Comparison of ENCODE assay signal across 24 mouse cellular contexts in the genomic region with DNA sequence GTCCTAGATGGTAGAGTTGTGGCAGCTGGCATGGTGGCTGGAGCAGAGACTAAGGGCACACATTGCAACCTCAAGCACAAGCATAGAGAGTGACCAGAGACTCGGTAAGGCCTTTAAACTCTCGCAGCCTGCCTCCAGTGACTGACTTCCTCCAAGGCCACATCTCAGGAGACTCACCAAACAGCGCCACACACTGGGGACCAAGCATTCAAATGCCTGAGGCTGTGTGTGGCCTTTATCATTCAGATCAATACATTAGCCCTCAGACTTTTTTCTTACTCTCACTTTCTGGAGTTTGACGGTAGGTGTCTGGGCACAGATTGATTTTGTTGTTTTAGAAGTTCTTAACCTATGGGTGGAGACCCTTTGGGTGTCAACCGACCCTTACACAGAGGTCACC. TPM values are rescaled to one million over a fixed set of nuclear protein-coding genes. Genes with fewer than 3 reads are reported as not detected.
DNase-seq lines count a peak whose midpoint lies in the region; ATAC-seq and TF ChIP-seq lines count a peak whose summit lies in the region.
"Had no signal": no experiment of that assay in that cellular context is flagged by ENCODE, and none has a peak within 500 bp of the region (broad histone marks: within the 10 kb centered on the region; RNA-seq: fewer than 3 reads in every experiment).

No protein-coding gene starts in this region.

- no peak overlapping the region for H3K4me3 ChIP-seq in liver, postnatal 0 days (ENCODE audit: low read depth, low read length)
- H3K4me3 ChIP-seq in liver, embryonic 11.5 days (ENCODE audit: low read depth, low read length), result no peak overlapping the region
- H3K4me3 ChIP-seq in CH12.LX (replicated peaks in 1 of 3; ENCODE audit: low read depth in 2 of 3, low read length in 2 of 3, poor library complexity in 1 of 3), result no peak overlapping the region
- no peak overlapping the region for H3K4me3 ChIP-seq in ES-Bruce4 (ENCODE audit: low read depth, low read length)
- no peak overlapping the region for H3K4me3 ChIP-seq in hindbrain, embryonic 12.5 days
- H3K4me3 ChIP-seq: embryonic facial prominence, embryonic 10.5 days; forebrain, embryonic 13.5 days; heart, embryonic 12.5 days; hindbrain, embryonic 10.5 days; hindbrain, embryonic 15.5 days had no signal

- no peak overlapping the region for H3K4me2 ChIP-seq in liver, postnatal 0 days (ENCODE audit: low read depth, low read length)
- no peak overlapping the region for H3K4me2 ChIP-seq in liver, embryonic 11.5 days
- no peak overlapping the region for H3K4me2 ChIP-seq in CH12.LX (ENCODE audit: insufficient read depth, low read depth, poor library complexity, severe bottlenecking)
- no peak overlapping the region for H3K4me2 ChIP-seq in hindbrain, embryonic 12.5 days (replicated peaks)
- H3K4me2 ChIP-seq: forebrain, embryonic 13.5 days; heart, embryonic 12.5 days; hindbrain, embryonic 15.5 days had no signal

- dilution Hi-C loops in CH12.LX (cut with MboI; ENCODE audit: extremely low pct_ligation_motif_present, extremely low pct_unique_long_range_greater_than_20kb, low sequenced_read_pairs), result no loop called here

- no peaks in the 10 kb centered on the region for H3K27me3 ChIP-seq in liver, postnatal 0 days (ENCODE audit: insufficient read depth, low read length)
- no peaks in the 10 kb centered on the region for H3K27me3 ChIP-seq in liver, embryonic 11.5 days (replicated peaks; ENCODE audit: control insufficient read depth, insufficient read depth, low read length)
- H3K27me3 ChIP-seq in CH12.LX (replicated peaks) (no peaks in the 10 kb centered on the region), ES-Bruce4 (ENCODE audit: control insufficient read depth, insufficient read depth, low read length, poor library complexity, severe bottlenecking) (no peaks in the 10 kb centered on the region; the same call in 1 of the 2 replicates)
- 0 out of 2 replicates have a peak, but pooled peaks cover 3% of the 10 kb centered on the region for H3K27me3 ChIP-seq in hindbrain, embryonic 12.5 days
- H3K27me3 ChIP-seq: forebrain, embryonic 13.5 days; heart, embryonic 12.5 days; hindbrain, embryonic 15.5 days; Patski had no signal

- TF ChIP-seq CTCF in liver, postnatal 0 days (IDR thresholded peaks at IDR 0.05; ENCODE audit: low read depth), result 0 out of 2 replicates have a peak, but pooled peaks have one; percentile 2
- TF ChIP-seq CTCF in CH12.LX (conservative IDR thresholded peaks at IDR 0.05 in 1 of 2, IDR thresholded peaks at IDR 0.05 in 1 of 2; ENCODE audit: low read depth in 2 of 2, low read length in 2 of 2) (peak in 1 of 2 experiments; percentile 34; a peak in 1 of 4 replicates), ES-Bruce4 (IDR thresholded peaks at IDR 0.05; ENCODE audit: low read depth, low read length) (peak; percentile 57)

- no peak for ATAC-seq in liver, postnatal 0 days
- ATAC-seq in liver, embryonic 11.5 days (replicated peaks; ENCODE audit: low FRiP score), result no peak
- no peak for ATAC-seq in hindbrain, embryonic 12.5 days (ENCODE audit: low FRiP score)
- ATAC-seq in megakaryocyte progenitor cell, adult 5-6 weeks (replicated peaks; ENCODE audit: poor library complexity), result no peak
- ATAC-seq: CD4-positive, CD25-positive, alpha-beta regulatory T cell, adult 4 months; forebrain, embryonic 13.5 days; forebrain, postnatal 0 days; Patski had no signal

- H3K4me1 ChIP-seq in liver, postnatal 0 days (ENCODE audit: insufficient read depth), result no peaks in the 10 kb centered on the region; the same call in 1 of the 2 replicates
- H3K4me1 ChIP-seq in liver, embryonic 11.5 days (replicated peaks; ENCODE audit: control insufficient read depth, insufficient read depth, low read length), result no peaks in the 10 kb centered on the region
- H3K4me1 ChIP-seq in CH12.LX (ENCODE audit: control insufficient read depth in 1 of 2, insufficient read depth in 2 of 2) (no peaks in the 10 kb centered on the region), ES-Bruce4 (ENCODE audit: control insufficient read depth, insufficient read depth, low read length) (no peaks in the 10 kb centered on the region)
- H3K4me1 ChIP-seq in hindbrain, embryonic 12.5 days, result no peaks in the 10 kb centered on the region
- H3K4me1 ChIP-seq: forebrain, embryonic 13.5 days; heart, embryonic 12.5 days; hindbrain, embryonic 10.5 days; hindbrain, embryonic 15.5 days had no signal

- in situ Hi-C loops in CH12.LX (cut with MboI; ENCODE audit: low pct_ligation_motif_present, low pct_unique_long_range_greater_than_20kb, low sequenced_read_pairs), result loop anchor here (10.0 kb wide), 1 partner anchor 144 kb away; no protein-coding TSS in a partner anchor

- no peaks in the 10 kb centered on the region for H3K79me2 ChIP-seq in CH12.LX (replicated peaks; ENCODE audit: control insufficient read depth, extremely low read depth, insufficient read depth, poor library complexity, severe bottlenecking)

- H3K27ac ChIP-seq in liver, postnatal 0 days (ENCODE audit: low read depth), result no peak overlapping the region
- H3K27ac ChIP-seq in liver, embryonic 11.5 days (ENCODE audit: low read depth, low read length), result no peak overlapping the region
- H3K27ac ChIP-seq in CH12.LX (ENCODE audit: insufficient read depth, low read depth), result no peak overlapping the region
- no peak overlapping the region for H3K27ac ChIP-seq in ES-Bruce4 (ENCODE audit: insufficient read depth, low read length)
- H3K27ac ChIP-seq in hindbrain, embryonic 12.5 days, result no peak overlapping the region
- H3K27ac ChIP-seq: embryonic facial prominence, embryonic 10.5 days; forebrain, embryonic 13.5 days; hindbrain, embryonic 10.5 days; hindbrain, embryonic 15.5 days had no signal

- 67% methylated on average over 5 of the region's 5 CpGs for WGBS in liver, postnatal 0 days (ENCODE audit: insufficient replicate concordance)
- 69% methylated on average over 5 of the region's 5 CpGs for WGBS in liver, embryonic 11.5 days
- 63% methylated on average over 5 of the region's 5 CpGs for WGBS in hindbrain, embryonic 12.5 days

- H3K9ac ChIP-seq in liver, postnatal 0 days (replicated peaks), result no peak overlapping the region
- H3K9ac ChIP-seq in liver, embryonic 11.5 days (ENCODE audit: low read depth, low read length), result no peak overlapping the region
- no peak overlapping the region for H3K9ac ChIP-seq in CH12.LX (ENCODE audit: insufficient read depth, low read depth)
- H3K9ac ChIP-seq in ES-Bruce4 (ENCODE audit: low read depth, poor library complexity, severe bottlenecking), result no peak overlapping the region
- no peak overlapping the region for H3K9ac ChIP-seq in hindbrain, embryonic 12.5 days
- H3K9ac ChIP-seq: forebrain, embryonic 13.5 days; forebrain, postnatal 0 days; heart, embryonic 12.5 days; hindbrain, embryonic 15.5 days had no signal

- TF ChIP-seq EP300 in liver, postnatal 0 days (IDR thresholded peaks at IDR 0.05; ENCODE audit: low read depth), result no peak
- TF ChIP-seq EP300 in CH12.LX (IDR thresholded peaks at IDR 0.05; ENCODE audit: low read length) (no peak), ES-Bruce4 (IDR thresholded peaks at IDR 0.05; ENCODE audit: insufficient read depth, low read depth, low read length) (peak; percentile 64; the same call in 1 of the 2 replicates)

- TF ChIP-seq POLR2A in CH12.LX (IDR thresholded peaks at IDR 0.05; ENCODE audit: low read depth, low read length) (no peak), ES-Bruce4 (IDR thresholded peaks at IDR 0.05; ENCODE audit: insufficient read depth, low read length) (no peak)

- peak; percentile 27 for TF ChIP-seq RAD21 in CH12.LX (IDR thresholded peaks at IDR 0.05; ENCODE audit: low read depth, low read length)

- no peak for DNase-seq in liver, postnatal 0 days
- no peak for DNase-seq in liver, embryonic 11.5 days (ENCODE audit: low spot score)
- DNase-seq in CH12.LX (ENCODE audit: extremely low read depth) (no peak), R1 (ENCODE audit: low read depth, low spot score) (peak; percentile 82)
- no peak for DNase-seq in heart, adult 11 months
- DNase-seq: adrenal gland, postnatal 10 days; B cell, adult 2 months; cerebellum, adult 11-12 months; cerebellum, adult 9-10 months; cerebellum, postnatal 25 days; forebrain, postnatal 0 days; gastrocnemius, postnatal 14 days had no signal

- H3K36me3 ChIP-seq in liver, postnatal 0 days (replicated peaks; ENCODE audit: insufficient read depth, low read length), result no peaks in the 10 kb centered on the region
- no peaks in the 10 kb centered on the region for H3K36me3 ChIP-seq in liver, embryonic 11.5 days (ENCODE audit: control insufficient read depth, insufficient read depth, low read length)
- H3K36me3 ChIP-seq in CH12.LX (replicated peaks in 1 of 2; ENCODE audit: control insufficient read depth in 1 of 2, insufficient read depth in 1 of 2, low read length in 1 of 2) (no peaks in the 10 kb centered on the region), ES-Bruce4 (ENCODE audit: control insufficient read depth, insufficient read depth, low read length, poor library complexity, severe bottlenecking) (no peaks in the 10 kb centered on the region)
- H3K36me3 ChIP-seq in hindbrain, embryonic 12.5 days, result no peaks in the 10 kb centered on the region
- H3K36me3 ChIP-seq: embryonic facial prominence, embryonic 10.5 days; heart, embryonic 12.5 days; hindbrain, embryonic 10.5 days; hindbrain, embryonic 15.5 days had no signal

- no peaks in the 10 kb centered on the region for H3K9me3 ChIP-seq in liver, postnatal 0 days (ENCODE audit: low read length)
- no peaks in the 10 kb centered on the region for H3K9me3 ChIP-seq in liver, embryonic 11.5 days (ENCODE audit: control insufficient read depth, low read length)
- H3K9me3 ChIP-seq in CH12.LX (replicated peaks; ENCODE audit: low read length) (no peaks in the 10 kb centered on the region), ES-Bruce4 (replicated peaks; ENCODE audit: control insufficient read depth, insufficient read depth, low read length, poor library complexity, severe bottlenecking) (no peaks in the 10 kb centered on the region)
- no peaks in the 10 kb centered on the region for H3K9me3 ChIP-seq in hindbrain, embryonic 12.5 days (replicated peaks)
- H3K9me3 ChIP-seq: embryonic facial prominence, embryonic 10.5 days; forebrain, embryonic 13.5 days; heart, embryonic 12.5 days; hindbrain, embryonic 10.5 days; hindbrain, embryonic 15.5 days had no signal

TF ChIP-seq in CH12.LX, 34 proteins besides CTCF, POLR2A, EP300 and RAD21 (continues in another document):
- TF ChIP-seq ZMIZ1 (IDR thresholded peaks at IDR 0.05; ENCODE audit: low read depth, low read length) (no peak), BHLHE40 (IDR thresholded peaks at IDR 0.05; ENCODE audit: low read depth, low read length) (no peak), ZC3H11A (IDR thresholded peaks at IDR 0.05; ENCODE audit: low read depth, low read length) (no peak)

RNA-seq across cellular contexts. Expression of a gene that starts 30.4 kb away (rescaled TPM):
- polyA plus RNA-seq in liver, postnatal 0 days (2015; fragmentation: Nextera tagmentation; extraction: Ambion mirVana), result not detected in 2 replicates
- not detected in 2 replicates for polyA plus RNA-seq in liver, embryonic 11.5 days (2014; fragmentation: Nextera tagmentation; extraction: Ambion mirVana)
- not detected in 2 replicates for total RNA-seq in CH12.LX (2012; rRNA removed)
- total RNA-seq in CH12.LX (2014; rRNA removed), result not detected in 2 replicates
- polyA plus RNA-seq in CH12.LX (2012; ENCODE audit: insufficient read length, low read depth), result not detected in 2 replicates
- polyA plus RNA-seq in ES-Bruce4 (2011; ENCODE audit: insufficient read depth, insufficient read length, low read depth, missing spikeins), result not detected in 2 replicates
- 24.0 and 27.1 TPM in 2 replicates for polyA plus RNA-seq in hindbrain, embryonic 12.5 days (2016; fragmentation: Nextera tagmentation; extraction: Ambion mirVana)
- 0.07 TPM in 1 of 2 replicates, not detected in the other for total RNA-seq in megakaryocyte progenitor cell, adult 5-6 weeks (2015)
- total RNA-seq in megakaryocyte progenitor cell, adult 5-6 weeks (2017), result not detected in 2 replicates
- total RNA-seq: heart, postnatal 25 days had no signal
- polyA plus RNA-seq: CD4-positive, CD25-positive, alpha-beta regulatory T cell, adult 4 months; heart, embryonic 12.5 days; heart, embryonic 16.5 days had no signal

Comparison
In these comparisons a context has a peak if more than half of its experiments do, and no peak if none do; other contexts are left out.
1. RNA of a gene that starts 30.4 kb away (polyA plus RNA-seq): 24.0 to 27.1 TPM in hindbrain, embryonic 12.5 days; not detected in CH12.LX, not detected in liver, embryonic 11.5 days, not detected in liver, postnatal 0 days and not detected in ES-Bruce4; every median in the first group is over 10 times any median in the second.